Mouse (Mus musculus) layer of hippocampus, postnatal 25 days (tissue): ENCODE measurements around the gene B3glct. TPM values are rescaled to one million over a fixed set of nuclear protein-coding genes. Genes with fewer than 3 reads are reported as not detected.

ENCODE experiments used
- DNase-seq, 2 experiments: peaks; one replicate each; pipeline ENCODE4 v3.0.0; 2022; ENCODE audit warnings: mixed read lengths in 2 of 2, low spot score in 1 of 2; ENCODE audit errors: extremely low spot score in 1 of 2
- total RNA-seq, 2 experiments: library from RNA; stranded (reverse); gene quantifications; 2 replicates each; pipeline ENCODE4 v1.2.3; 2021

The B3glct gene
- total RNA-seq, 2 experiments from 2014 or later: 12.3 to 14.5 TPM

- DNase-seq: no peak
Observed at GRCm38 (mm10) chr5:149662980-149663379, 15.1 kb upstream of the B3glct start.

DNA sequence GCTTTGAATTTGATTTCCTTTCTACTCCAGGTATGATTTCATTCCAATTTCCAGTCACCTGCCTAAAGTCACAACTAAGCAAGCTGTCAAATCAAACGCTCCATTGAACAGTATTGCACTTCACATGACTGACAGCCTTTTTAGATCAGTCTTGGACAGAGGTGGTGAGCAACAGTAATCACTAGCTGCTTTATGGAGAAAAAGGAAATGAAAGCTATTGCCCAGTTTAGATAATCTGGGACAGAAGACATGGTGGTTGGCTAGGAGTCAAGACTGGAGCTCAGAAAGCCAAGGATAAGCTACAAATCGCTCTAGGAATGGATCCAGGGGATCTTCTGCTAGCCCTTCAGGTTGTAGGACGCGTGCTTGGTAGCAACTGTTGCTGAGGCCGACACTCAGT is 14.6 kb upstream of the B3glct start:
- no peak for DNase-seq

DNA sequence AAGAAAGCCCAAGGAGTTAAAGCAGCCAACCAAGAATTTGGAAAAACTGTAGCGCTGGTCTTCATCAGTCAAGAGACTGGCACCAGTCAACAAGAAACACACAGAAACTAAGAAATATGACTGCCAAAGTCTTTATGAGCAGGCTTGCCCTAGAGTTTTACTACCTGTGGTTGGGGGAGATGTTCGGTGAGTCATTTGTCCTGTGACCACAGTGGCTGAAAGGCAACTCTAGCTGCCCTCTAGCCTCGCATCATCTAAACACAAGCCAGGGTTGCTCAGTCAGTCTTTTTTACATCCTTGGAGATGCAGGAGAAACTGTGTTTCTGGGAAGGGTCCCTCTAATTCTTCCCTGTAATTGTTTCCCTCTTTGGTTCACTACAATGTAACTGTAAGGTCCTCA is 834 bp upstream of the B3glct start:
- no peak for DNase-seq

GRCm38 (mm10) chr5:149678990-149679348 is 939 bp downstream of the B3glct start:
- no peak for DNase-seq

DNA sequence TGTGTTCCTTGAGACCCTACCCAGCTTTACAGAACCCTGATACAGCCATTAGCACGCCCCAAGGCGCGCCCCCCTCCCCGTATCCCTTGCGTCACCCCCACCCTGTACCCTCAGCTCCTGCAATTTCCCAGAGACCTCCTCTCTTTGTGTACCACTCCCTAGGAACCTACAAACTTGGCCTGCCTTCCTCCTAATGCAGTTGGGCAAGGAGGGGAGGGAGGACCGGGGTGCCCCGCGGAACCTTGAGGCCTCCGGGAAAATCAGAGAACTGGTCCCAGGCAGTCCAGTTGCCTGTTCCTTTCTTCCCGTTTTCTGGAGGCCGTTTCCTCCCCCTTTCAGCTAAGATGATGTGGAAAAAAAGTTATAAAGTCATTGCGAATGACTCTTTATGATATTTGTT is 1.3 kb downstream of the B3glct start:
- DNase-seq: no peak

DNA sequence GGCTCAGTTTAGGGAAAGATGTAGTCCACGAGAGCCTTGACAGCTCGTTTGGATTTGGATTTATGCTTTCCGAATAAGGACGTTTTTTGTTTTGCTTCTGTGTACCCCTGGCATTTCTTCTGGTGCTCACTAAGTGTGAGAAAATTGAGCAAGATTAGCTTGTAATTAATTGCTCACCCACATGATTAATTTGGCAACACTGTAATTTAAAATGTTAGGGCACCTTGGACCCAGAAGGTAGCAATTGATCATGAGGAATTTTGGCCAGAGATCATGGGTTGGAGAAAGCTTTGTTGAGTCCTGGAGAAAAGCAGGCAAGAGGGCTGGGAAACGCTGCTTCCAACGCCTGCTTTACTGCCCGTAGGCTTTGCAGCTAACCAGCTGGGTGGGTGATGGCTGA is 1.9 kb downstream of the B3glct start:
- DNase-seq: no peak

- no peak for DNase-seq
Observed at GRCm38 (mm10) chr5:149680946-149681345, 2.9 kb downstream of the B3glct start.

DNA sequence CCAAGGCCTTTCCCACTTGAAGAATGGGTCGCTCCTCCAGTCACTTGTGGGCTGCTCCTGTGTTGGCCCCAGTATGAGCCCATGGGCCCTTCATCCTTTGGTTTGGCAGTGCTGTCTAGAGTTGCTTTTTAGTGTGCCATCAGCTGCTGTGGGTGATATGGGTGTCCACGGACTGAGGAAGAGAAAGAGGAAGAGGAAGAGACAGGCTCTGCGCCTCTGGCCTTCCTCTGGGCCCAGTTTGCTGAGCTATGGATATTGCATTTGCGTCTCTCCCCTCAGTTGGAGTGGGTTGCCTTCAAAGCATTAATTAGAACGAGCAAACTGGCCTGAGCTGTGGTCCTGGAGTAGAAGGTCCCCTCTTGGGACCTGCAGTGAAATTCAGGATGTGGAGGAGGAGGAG is 11.8 kb downstream of the B3glct start:
- no peak for DNase-seq

GRCm38 (mm10) chr5:149692548-149692947 is 14.5 kb downstream of the B3glct start:
- peak in 1 of 2 experiments; percentile 53 for DNase-seq

DNA sequence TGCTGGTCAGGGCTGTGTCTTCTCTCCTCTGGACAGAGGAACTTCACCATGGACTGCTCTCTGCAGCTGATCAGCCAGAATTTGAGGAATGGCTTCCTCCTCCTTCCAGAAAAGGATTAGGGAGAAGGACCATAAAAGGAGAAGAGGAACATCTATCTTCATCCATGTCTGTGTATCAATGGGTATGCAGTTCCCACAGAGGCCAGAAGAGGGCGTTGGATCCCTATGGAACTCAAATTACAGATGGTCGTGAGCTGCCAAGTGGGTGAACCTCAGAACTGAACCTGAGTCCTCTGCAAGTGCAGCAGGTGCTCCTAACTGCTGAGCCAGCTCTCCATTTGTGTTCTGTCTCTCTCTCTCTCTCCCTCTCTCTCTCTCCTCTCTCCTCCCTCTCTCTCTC is 15.2 kb downstream of the B3glct start:
- DNase-seq: no peak

DNA sequence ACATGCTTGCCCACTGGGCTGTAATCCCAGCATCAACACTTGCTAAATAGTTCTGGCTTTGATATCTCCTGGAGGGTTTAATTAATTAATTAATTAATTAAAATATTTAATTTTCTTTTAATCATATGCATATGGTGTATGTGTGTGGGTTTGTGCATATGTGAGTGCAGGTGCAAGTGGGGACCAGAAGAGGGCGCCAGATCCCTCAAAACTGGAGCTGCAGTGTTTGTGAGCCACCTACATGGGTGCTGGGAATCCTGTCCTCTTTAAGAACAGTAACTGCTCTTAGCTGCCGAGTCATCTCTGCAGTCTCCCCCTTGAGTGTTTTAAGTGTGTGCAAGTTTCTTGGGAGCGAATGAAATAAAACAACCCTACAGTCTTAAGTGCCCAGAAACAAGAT is 15.9 kb downstream of the B3glct start:
- no peak for DNase-seq

- DNase-seq: no peak
Observed at GRCm38 (mm10) chr5:149695077-149695750, 17.2 kb downstream of the B3glct start.

- no peak for DNase-seq
Observed at GRCm38 (mm10) chr5:149702770-149703169, 24.7 kb downstream of the B3glct start.

DNA sequence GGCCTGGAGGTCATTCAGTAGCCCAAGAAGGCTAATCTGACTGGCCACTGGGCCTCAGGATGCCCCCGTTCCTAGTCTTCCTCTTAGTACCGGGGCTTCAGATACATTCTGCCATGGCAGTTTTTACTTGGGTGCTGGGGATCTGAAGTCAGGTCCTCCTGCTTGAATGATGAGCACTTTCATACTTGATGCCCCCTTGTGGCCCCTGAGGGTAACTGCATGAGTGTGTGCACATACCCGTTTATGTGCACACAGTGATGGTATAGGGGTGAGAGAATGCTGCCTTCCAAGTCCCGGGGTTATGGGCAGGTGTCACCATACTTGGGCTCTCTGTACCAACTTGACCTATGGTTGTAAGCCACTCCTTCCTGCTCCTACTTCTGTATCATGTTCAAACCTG is 33.5 kb downstream of the B3glct start:
- no peak for DNase-seq

DNA sequence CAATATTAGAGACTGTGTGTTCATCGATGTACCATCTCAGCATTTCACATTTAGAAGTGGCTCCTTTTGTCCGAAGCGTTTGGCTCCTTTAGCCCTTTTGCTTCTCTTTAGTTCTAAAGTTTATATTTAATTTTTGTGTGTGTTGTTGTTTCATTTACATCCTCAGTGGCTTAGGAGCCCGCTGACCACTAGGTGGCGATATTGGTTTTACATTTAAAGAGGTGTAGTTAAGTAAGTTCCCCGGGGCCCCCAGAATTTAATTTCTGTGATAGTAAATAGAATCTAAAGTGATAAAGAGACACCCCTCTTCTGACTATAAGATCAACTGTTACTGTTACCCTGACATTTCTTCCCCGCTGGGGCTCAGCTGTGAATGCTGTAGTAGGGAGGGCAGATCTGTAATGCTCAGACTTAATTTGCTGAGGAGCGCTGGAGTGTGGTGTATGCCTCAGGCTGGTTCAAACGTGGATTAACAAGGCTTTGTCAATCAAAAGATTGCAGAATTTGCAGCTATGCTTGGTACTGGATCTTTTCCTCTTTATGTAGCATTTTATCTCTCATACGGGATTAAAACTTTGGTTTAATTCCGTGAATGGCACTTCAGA is 35.2 kb downstream of the B3glct start:
- DNase-seq: peak; percentile 45 to 66

DNA sequence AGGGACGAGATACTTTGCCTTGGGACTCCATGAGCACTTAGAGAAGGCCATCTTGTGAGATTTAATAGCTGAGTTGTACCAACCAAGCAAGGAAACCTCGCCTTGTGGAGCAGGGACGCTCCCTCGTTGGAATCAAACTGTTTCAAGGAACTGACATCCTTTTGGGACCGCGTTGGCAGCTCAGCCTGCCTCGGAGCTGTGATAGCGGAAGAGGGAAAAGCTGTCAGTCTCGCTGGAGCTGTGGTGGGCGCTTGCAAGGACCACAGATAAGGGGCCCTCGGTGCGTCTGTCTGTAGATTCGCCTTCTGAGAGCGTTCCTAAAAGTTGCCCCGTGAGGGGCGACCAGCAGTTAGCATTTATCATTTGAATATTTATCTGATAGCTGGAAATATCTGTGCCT is 35.8 kb downstream of the B3glct start:
- no peak for DNase-seq

DNA sequence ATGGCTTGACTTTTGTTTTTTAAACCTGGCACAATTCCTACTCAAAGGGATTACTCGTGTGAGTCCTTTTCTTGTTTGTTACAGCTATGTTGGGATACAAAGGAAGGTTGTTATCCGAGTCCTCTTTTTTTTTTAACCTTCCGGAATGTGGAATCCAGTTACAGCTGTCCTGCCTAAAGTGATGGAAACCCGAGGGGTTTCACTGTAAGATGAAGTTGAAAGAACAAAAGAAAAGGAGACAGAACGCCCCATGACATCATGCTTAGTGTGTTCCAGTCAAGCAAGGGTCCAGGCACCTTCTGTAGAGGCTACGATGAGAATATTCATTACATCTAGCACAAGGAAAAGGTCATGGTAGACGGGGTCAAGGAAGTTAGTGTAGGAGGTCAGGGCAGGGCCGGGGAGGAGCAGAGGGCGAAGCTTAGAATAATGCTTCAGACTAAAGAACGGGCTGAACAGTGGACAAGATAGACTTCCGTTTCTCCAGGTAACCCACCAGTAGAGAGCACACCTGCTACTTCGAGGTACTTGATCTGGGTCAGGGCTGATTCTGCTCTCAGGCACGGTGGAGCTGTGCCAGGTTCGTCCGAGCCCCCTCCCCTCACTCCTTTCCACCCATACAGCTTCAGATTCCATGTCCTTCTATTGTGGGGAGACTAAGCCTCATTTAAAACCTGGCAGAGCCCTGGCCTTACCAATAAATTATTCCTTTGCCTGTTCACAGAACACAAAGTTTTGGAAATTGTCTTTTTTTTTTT is 37.7 kb downstream of the B3glct start:
- DNase-seq: no peak

- no peak for DNase-seq
Observed at GRCm38 (mm10) chr5:149716329-149716690, 38.3 kb downstream of the B3glct start.

- no peak for DNase-seq
Observed at GRCm38 (mm10) chr5:149731776-149732175, 53.7 kb downstream of the B3glct start.

- no peak for DNase-seq
Observed at GRCm38 (mm10) chr5:149737210-149737609, 59.2 kb downstream of the B3glct start.

DNA sequence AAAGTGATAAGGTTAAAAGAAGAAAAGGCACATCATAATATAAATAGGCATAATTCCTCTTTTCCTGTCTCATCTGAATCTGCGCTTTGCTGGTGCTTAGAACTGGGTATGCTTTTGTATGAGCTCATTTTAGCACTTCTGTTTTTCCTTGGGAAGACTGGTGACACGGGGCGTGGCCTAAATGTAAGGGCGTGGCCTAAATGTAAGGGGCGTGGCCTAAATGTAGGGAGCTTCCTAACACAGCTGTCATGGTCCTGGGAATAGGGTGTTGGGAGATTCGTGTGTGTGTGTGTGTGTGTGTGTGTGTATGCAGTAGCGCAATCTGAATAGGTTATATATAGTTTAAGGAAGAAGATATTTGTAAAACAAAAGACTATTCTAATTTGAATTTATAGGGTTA is 62.1 kb downstream of the B3glct start:
- no peak for DNase-seq

DNA sequence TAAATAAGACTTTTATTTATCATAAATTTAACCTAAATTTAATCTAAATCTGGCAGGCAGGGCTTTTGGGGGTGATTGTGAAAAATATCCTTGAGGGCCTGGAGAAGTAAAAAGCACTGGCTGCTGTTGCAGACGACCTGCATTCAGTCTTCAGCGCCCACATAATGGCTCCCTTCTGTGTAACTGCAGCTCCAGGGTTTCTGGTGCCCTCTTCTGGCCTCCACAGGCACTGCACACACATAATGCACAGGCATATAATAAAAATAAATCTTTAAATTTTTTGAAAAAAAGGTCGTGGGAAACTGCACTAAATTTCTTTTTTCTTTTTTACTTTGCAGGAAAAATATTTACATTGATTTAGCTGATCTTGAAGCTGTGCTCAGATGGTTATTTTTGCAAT is 62.7 kb downstream of the B3glct start:
- DNase-seq: no peak
